Mouse (Mus musculus) cortical plate, adult 2 months (tissue): ENCODE results near the gene Uhrf1.

Experiments used
- CTCF ChIP-seq: fragments of 200-500 bp; IDR thresholded peaks from 2 replicates; pipeline ENCODE4 v1.5.1; 2011; ENCODE audit warnings: mild to moderate bottlenecking, control low read depth, low read length; ENCODE audit not compliant: insufficient read depth; ENCODE audit errors: extremely low read depth
- POLR2A ChIP-seq: fragments of 200-500 bp; IDR thresholded peaks from 2 replicates; pipeline ENCODE4 v1.6.1; 2011; ENCODE audit warnings: mild to moderate bottlenecking, low read length, control low read depth; ENCODE audit not compliant: insufficient read depth; ENCODE audit errors: extremely low read depth

DNA sequence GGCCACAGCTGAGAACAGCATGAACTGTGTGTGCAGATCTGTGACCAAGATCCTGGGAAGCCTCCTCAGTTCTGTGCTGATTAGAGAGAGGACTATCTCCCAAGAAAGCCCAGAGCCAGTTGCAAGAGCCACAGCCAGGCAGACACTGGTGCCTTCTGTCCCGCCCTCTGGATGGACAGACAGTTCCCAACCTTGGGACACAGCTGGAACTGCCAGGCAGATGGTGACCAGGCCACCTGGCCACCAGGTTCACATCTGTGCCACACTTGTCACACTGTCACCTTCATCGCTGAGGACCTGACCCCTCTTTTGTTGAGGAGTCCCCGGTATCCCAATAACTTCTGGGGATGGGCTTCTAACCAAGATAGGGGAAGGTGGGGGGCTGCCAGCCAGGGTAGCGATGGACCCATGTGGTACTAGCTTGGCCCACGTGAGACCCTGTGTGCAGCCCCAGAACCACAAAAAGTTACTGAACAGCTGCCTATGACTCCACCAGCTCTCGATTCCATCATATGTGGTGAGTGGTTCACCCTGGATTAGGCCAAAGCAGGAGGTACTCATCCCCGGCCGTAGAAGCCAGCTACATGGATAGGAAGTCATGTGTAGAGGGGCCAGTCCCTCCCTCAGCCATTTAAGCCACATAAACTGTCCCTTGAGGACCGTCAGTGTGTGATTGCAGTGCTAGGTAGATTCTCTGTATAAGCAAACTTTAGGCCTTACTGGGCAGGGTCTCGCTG is 43.7 kb upstream of the Uhrf1 start:
- TF ChIP-seq CTCF (no peak), POLR2A (no peak)
